Mouse (Mus musculus) olfactory bulb, adult 2 months (tissue): ENCODE results near the gene Grik2. TPM values are rescaled to one million over a fixed set of nuclear protein-coding genes. Genes with fewer than 3 reads are reported as not detected.

Experiments used
- H3K27ac ChIP-seq: fragments of 200-500 bp; 2 replicates; pipeline ENCODE4 v1.5.1; 2012; ENCODE audit warnings: low read depth, low read length; ENCODE audit not compliant: insufficient read depth
- H3K4me1 ChIP-seq: fragments of 200-500 bp; 2 replicates; pipeline ENCODE4 v1.6.1; 2012; ENCODE audit warnings: low read length; ENCODE audit not compliant: control insufficient read depth, insufficient read depth
- H3K4me3 ChIP-seq: fragments of 200-500 bp; 2 replicates; pipeline ENCODE4 v1.5.1; 2012; ENCODE audit warnings: mild to moderate bottlenecking, low read depth, low read length, moderate library complexity; ENCODE audit not compliant: insufficient read depth
- CTCF ChIP-seq: fragments of 200-500 bp; IDR thresholded peaks from 2 replicates; pipeline ENCODE4 v1.5.1; 2012; ENCODE audit warnings: low read depth, mild to moderate bottlenecking, low read length, moderate library complexity; ENCODE audit not compliant: insufficient read depth
- POLR2A ChIP-seq: fragments of 200-500 bp; IDR thresholded peaks from 2 replicates; pipeline ENCODE4 v1.6.1; 2012; ENCODE audit warnings: mild to moderate bottlenecking, low read depth, low read length, moderate library complexity; ENCODE audit not compliant: insufficient read depth
- WGBS: fragments of 180-500 bp; shearing (Covaris S2); methylation state at CpG from one replicate; pipeline ENCODE4 v1.1.7; 2018; 5-methylcytosine and 5-hydroxymethylcytosine counted together
- polyA plus RNA-seq: library from polyadenylated mRNA; stranded (reverse); fragments of >200 nt; gene quantifications from 2 replicates; pipeline ENCODE4 v1.2.4, GENCODE M21; 2012; ENCODE audit warnings: low replicate concordance; ENCODE audit not compliant: missing spikeins, insufficient read depth, insufficient read length

Gene Grik2
- polyA plus RNA-seq, 1 experiment, result 69.6 TPM

- peaks cover 8% of the 10 kb centered on the region for H3K4me1 ChIP-seq
- no peak overlapping the region for H3K4me3 ChIP-seq
- WGBS, result 60% methylated on average over 2 of the region's 2 CpGs
- TF ChIP-seq POLR2A (no peak), CTCF (no peak)
- H3K27ac ChIP-seq, result no peak overlapping the region
These were observed 3.1 kb downstream of the Grik2 start for GRCm38 (mm10) chr10:49785477-49785876.

GRCm38 (mm10) chr10:49784831-49785230, 3.7 kb downstream of the Grik2 start:
- no peak for TF ChIP-seq CTCF
- TF ChIP-seq POLR2A, result no peak
- Histone ChIP-seq H3K4me1 (peaks cover 13% of the 10 kb centered on the region), H3K27ac (no peak overlapping the region), H3K4me3 (no peak overlapping the region)
- WGBS, result 16% methylated on average over 2 of the region's 2 CpGs

DNA sequence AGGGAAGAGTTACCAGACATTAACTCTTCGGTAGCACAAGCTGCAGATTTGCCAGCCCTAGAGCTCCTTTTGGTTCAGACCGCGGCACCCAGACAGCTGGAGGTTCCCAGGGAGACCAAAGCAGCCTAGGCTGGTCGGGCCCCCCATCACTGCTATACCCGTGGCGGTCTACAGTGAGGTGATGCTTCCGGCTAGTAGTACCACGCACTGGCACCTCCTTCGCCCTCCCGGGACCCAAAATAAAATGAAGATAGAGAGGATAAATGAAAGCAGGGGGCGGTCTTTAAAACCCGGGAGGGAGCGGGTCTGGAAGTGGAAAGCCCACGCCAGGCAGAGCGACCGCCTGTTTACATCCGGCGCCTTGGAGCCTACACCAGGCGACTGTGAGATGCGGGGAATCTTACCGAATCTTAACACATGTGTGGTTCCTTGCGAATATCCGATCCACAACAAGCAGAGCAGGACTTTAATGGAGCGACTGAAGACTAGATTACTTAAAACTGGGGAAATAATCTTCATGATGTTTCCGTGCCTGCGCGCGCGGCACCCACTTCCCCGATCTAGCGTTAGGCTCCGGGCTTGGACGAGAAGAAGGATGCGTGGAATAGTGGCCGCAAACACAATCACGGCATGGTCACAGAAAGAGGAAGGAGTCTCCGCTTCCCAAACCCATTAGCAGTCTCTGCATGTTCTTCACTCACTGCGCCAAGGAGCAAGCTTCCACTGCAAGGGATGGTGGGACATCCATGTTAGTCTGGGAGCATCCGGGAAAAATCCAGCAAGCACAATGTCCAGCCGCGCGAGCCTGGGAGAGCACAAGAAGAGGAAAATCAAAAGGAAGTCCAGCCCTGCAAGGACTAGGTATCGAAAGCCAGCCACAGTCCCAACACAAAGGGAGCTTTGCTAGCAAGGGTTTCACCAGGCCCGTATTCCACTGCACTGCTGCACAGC, 5.5 kb downstream of the Grik2 start:
- peaks cover 12% of the 10 kb centered on the region for H3K4me1 ChIP-seq
- H3K27ac ChIP-seq, result peak overlapping the region; percentile 71
- TF ChIP-seq POLR2A (0 out of 2 replicates have a peak, but pooled peaks have one; percentile 41), CTCF (no peak)
- WGBS, result under 1% methylated on average over 44 of the region's 44 CpGs
- H3K4me3 ChIP-seq, result peak overlapping the region; percentile 52

- no peak for TF ChIP-seq CTCF
- TF ChIP-seq POLR2A, result no peak
- Histone ChIP-seq H3K4me3 (peak overlapping the region; percentile 52), H3K27ac (peak overlapping the region; percentile 83), H3K4me1 (peaks cover 12% of the 10 kb centered on the region)
- 5% methylated on average over 7 of the region's 7 CpGs for WGBS
These were observed 6.5 kb downstream of the Grik2 start for GRCm38 (mm10) chr10:49782061-49782460.

- Histone ChIP-seq H3K27ac (no peak overlapping the region), H3K4me3 (no peak overlapping the region)
- WGBS, result 64% methylated on average over 2 of the region's 2 CpGs
These were observed 8.1 kb downstream of the Grik2 start for GRCm38 (mm10) chr10:49780430-49780829.

DNA sequence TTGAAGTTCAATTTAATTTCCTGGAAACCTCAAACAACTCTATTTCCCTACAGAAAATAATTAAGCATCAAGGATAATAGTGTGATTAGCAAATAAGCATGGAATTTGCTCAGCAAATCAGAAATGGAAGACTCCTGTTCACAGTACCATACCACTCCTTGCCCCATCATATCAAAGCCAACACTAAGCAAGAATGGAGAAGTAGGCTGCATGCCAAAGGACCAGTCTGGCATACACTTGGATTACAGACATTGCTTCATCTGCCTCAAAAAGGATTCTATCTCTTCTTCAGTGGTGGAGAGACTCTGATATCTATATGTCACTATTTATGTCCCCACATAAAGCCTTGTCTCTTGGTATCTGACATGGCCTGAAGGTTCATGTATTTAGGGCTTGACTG, 19.7 kb downstream of the Grik2 start:
- H3K4me1 ChIP-seq, result no peaks in the 10 kb centered on the region

More at GRCm38 (mm10) chr10:49780430-49780829, 8.1 kb downstream of the Grik2 start:
- H3K4me1 ChIP-seq, result peaks cover 12% of the 10 kb centered on the region
- no peak for TF ChIP-seq POLR2A
- no peak for TF ChIP-seq CTCF

GRCm38 (mm10) chr10:49767556-49767955, 21.0 kb downstream of the Grik2 start:
- TF ChIP-seq POLR2A (no peak), CTCF (no peak)
- Histone ChIP-seq H3K4me3 (no peak overlapping the region), H3K27ac (no peak overlapping the region), H3K4me1 (no peaks in the 10 kb centered on the region)
- WGBS, result 29% methylated on average over 2 of the region's 2 CpGs

More for the DNA sequence above, 19.7 kb downstream of the Grik2 start:
- no peak for TF ChIP-seq CTCF
- TF ChIP-seq POLR2A, result no peak
- H3K27ac ChIP-seq, result 0 out of 2 replicates have a peak overlapping the region, but pooled peaks have one; percentile 33
- no peak overlapping the region for H3K4me3 ChIP-seq

DNA sequence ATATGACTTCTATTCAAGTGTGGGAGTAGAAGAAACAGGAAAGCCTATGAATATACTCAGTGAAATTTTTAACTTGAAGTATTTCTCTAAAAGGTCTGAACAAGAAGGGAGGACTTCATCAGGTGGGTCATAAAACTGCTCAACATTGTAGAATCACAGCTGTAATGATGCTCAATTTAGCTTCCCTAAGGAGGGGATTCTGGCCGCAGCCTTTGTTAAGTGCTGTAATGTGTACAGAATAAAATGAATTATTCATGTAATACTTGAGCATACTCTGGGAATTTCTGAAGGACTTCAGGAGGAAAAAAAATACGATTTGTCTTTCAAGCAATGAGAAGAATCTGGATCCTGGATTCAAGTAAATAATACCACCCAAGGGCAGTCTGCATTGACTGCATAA, 26.0 kb downstream of the Grik2 start:
- Histone ChIP-seq H3K4me3 (no peak overlapping the region), H3K27ac (no peak overlapping the region), H3K4me1 (no peaks in the 10 kb centered on the region)
- 68% methylated on average over 2 of the region's 2 CpGs for WGBS
- TF ChIP-seq CTCF, result no peak
- no peak for TF ChIP-seq POLR2A

DNA sequence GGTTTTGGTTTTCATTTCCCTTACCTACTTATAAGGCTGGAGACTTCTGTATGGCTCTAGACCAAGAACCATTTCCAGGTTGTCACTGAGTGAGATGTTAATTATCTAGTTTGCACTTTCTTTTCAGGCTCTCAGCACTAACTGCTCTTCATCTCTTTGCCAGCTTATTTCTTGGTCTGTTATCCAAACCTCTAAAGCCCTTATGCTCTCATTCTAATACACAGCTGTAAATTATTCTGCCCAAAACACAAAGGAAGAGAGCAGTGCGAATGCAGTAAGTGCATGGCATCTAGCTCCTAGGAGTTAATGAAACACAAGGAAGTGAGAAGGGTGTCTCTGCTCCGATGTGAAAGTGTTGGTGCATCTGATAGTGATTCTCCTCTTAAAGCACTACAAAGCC, 36.8 kb downstream of the Grik2 start:
- TF ChIP-seq POLR2A, result no peak
- no peak for TF ChIP-seq CTCF
- Histone ChIP-seq H3K4me3 (no peak overlapping the region), H3K27ac (no peak overlapping the region), H3K4me1 (no peaks in the 10 kb centered on the region)
- WGBS, result 38% methylated on average over 2 of the region's 2 CpGs
